9 mouse cellular contexts compared by ENCODE assay signal in the genomic region with DNA sequence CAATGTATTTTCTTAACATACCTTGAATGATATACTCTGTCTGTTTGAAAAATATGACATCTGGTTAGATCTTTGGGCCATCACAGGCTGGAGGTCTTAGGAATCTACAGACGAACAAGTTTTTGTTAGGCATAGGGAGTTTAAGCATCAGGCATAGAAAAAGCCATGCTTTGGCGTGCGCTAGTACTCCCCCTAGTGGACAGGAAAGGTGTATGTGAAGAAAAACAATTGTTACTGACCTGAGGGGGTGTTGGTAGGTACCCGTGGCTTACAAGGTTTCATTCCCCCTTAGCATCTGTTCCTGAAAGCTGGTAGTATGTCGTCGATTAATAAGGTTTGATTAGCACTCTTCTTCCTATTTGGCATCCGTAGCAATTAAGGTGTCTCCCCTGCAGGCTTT. TPM values are rescaled to one million over a fixed set of nuclear protein-coding genes. Genes with fewer than 3 reads are reported as not detected.
DNase-seq lines count a peak whose midpoint lies in the region; ATAC-seq and TF ChIP-seq lines count a peak whose summit lies in the region.
"Had no signal": no experiment of that assay in that cellular context is flagged by ENCODE, and none has a peak within 500 bp of the region (broad histone marks: within the 10 kb centered on the region; RNA-seq: fewer than 3 reads in every experiment).

No protein-coding gene starts in this region.

- TF ChIP-seq CTCF in kidney, adult 2 months (conservative IDR thresholded peaks at IDR 0.05; ENCODE audit: insufficient read depth, insufficient read length, low read depth, low read length): peak; percentile 64
- peak; percentile 80; the same call in 1 of the 2 replicates for TF ChIP-seq CTCF in brain, embryonic 14.5 days (IDR thresholded peaks at IDR 0.05; ENCODE audit: borderline replicate concordance, extremely low read depth, insufficient read depth, insufficient read length)
- peak; percentile 97 for TF ChIP-seq CTCF in kidney, postnatal 0 days (IDR thresholded peaks at IDR 0.05; ENCODE audit: low read depth)

- no peaks in the 10 kb centered on the region for H3K4me1 ChIP-seq in kidney, adult 2 months (ENCODE audit: control insufficient read depth, insufficient read depth, low read length)
- H3K4me1 ChIP-seq in kidney, postnatal 0 days (replicated peaks; ENCODE audit: insufficient read depth, low read length): no peaks in the 10 kb centered on the region
- H3K4me1 ChIP-seq in midbrain, embryonic 11.5 days (ENCODE audit: control insufficient read depth, insufficient read depth, low read length): no peaks in the 10 kb centered on the region
- H3K4me1 ChIP-seq: stomach, embryonic 15.5 days had no signal

- DNase-seq in kidney, adult 2 months: peak; percentile 52
- DNase-seq in kidney, adult 11 months: no peak
- peak; percentile 42 to 59 for DNase-seq in CD8-positive naive resting alpha-beta T cell, adult 2 months (ENCODE audit: low read depth in 2 of 2, low spot score in 2 of 2)
- peak; percentile 87 for DNase-seq in brain, embryonic 14.5 days (ENCODE audit: low read depth)
- DNase-seq in fibroblast of lung, adult 2 months (ENCODE audit: low read depth): peak; percentile 13
- DNase-seq in kidney, postnatal 0 days (ENCODE audit: low spot score): peak; percentile 84
- peak; percentile 94 for DNase-seq in midbrain, embryonic 11.5 days (ENCODE audit: low spot score, missing footprints)
- DNase-seq in thymus, postnatal 14 days: peak; percentile 69

- no peaks in the 10 kb centered on the region for H3K9me3 ChIP-seq in kidney, postnatal 0 days (replicated peaks; ENCODE audit: low read length)
- no peaks in the 10 kb centered on the region for H3K9me3 ChIP-seq in midbrain, embryonic 11.5 days (ENCODE audit: control insufficient read depth, low read length)
- H3K9me3 ChIP-seq: stomach, embryonic 15.5 days had no signal

- no peaks in the 10 kb centered on the region for H3K36me3 ChIP-seq in kidney, adult 2 months (ENCODE audit: control insufficient read depth, insufficient read depth, low read length)
- H3K36me3 ChIP-seq in kidney, postnatal 0 days (ENCODE audit: insufficient read depth, low read length): no peaks in the 10 kb centered on the region
- no peaks in the 10 kb centered on the region for H3K36me3 ChIP-seq in midbrain, embryonic 11.5 days (ENCODE audit: control insufficient read depth, insufficient read depth, low read length)
- H3K36me3 ChIP-seq: stomach, embryonic 15.5 days had no signal

- no peak for TF ChIP-seq POLR2A in kidney, adult 2 months (IDR thresholded peaks at IDR 0.05; ENCODE audit: low read depth, low read length)
- no peak for TF ChIP-seq POLR2A in brain, embryonic 14.5 days (IDR thresholded peaks at IDR 0.05; ENCODE audit: borderline replicate concordance, extremely low read depth, insufficient read depth, insufficient read length, poor library complexity, severe bottlenecking)

- no peaks in the 10 kb centered on the region for H3K27me3 ChIP-seq in kidney, adult 2 months (replicated peaks; ENCODE audit: control insufficient read depth, insufficient read depth, low read length)
- H3K27me3 ChIP-seq in kidney, postnatal 0 days (ENCODE audit: insufficient read depth, low read length): no peaks in the 10 kb centered on the region
- no peaks in the 10 kb centered on the region for H3K27me3 ChIP-seq in midbrain, embryonic 11.5 days (ENCODE audit: control insufficient read depth, insufficient read depth, low read length)
- H3K27me3 ChIP-seq: stomach, embryonic 15.5 days had no signal

- H3K27ac ChIP-seq in kidney, adult 2 months (ENCODE audit: insufficient read depth, low read depth, low read length): no peak overlapping the region
- no peak overlapping the region for H3K27ac ChIP-seq in kidney, postnatal 0 days
- no peak overlapping the region for H3K27ac ChIP-seq in midbrain, embryonic 11.5 days (ENCODE audit: low read depth, low read length)
- H3K27ac ChIP-seq: stomach, embryonic 15.5 days had no signal

- no peak overlapping the region for H3K9ac ChIP-seq in kidney, postnatal 0 days (ENCODE audit: low read depth, low read length)
- H3K9ac ChIP-seq in midbrain, embryonic 11.5 days (ENCODE audit: low read length): no peak overlapping the region
- H3K9ac ChIP-seq: stomach, embryonic 15.5 days had no signal

- H3K4me3 ChIP-seq in kidney, adult 2 months (ENCODE audit: insufficient read depth, low read depth, low read length): no peak overlapping the region
- no peak overlapping the region for H3K4me3 ChIP-seq in kidney, postnatal 0 days (replicated peaks; ENCODE audit: low read depth, low read length)
- H3K4me3 ChIP-seq in midbrain, embryonic 11.5 days (ENCODE audit: low read depth, low read length): no peak overlapping the region
- H3K4me3 ChIP-seq: stomach, embryonic 15.5 days had no signal

- H3K4me2 ChIP-seq in kidney, postnatal 0 days (ENCODE audit: low read length): no peak overlapping the region
- no peak overlapping the region for H3K4me2 ChIP-seq in midbrain, embryonic 11.5 days
- H3K4me2 ChIP-seq: stomach, embryonic 15.5 days had no signal

- no peak for ATAC-seq in kidney, postnatal 0 days (replicated peaks; ENCODE audit: low FRiP score, low read depth)
- ATAC-seq in midbrain, embryonic 11.5 days (ENCODE audit: low FRiP score): no peak; the same call in 1 of the 2 replicates

- WGBS in kidney, adult 2 months: 8% methylated on average over 7 of the region's 7 CpGs
- WGBS in kidney, postnatal 0 days: 12% methylated on average over 7 of the region's 7 CpGs
- WGBS in midbrain, embryonic 11.5 days: 10% methylated on average over 7 of the region's 7 CpGs

RNA-seq across cellular contexts. Expression of gene Plxnc1, which starts 13.7 kb away (rescaled TPM):
- polyA plus RNA-seq in kidney, adult 2 months (2012; rRNA removed): 0.42 and 1.5 TPM in 2 replicates
- polyA plus RNA-seq in brain, embryonic 14.5 days (2012; rRNA removed): 22.5 and 31.1 TPM in 2 replicates
- 0.94 and 1.3 TPM in 2 replicates for polyA plus RNA-seq in kidney, postnatal 0 days (2015; fragmentation: Nextera tagmentation; extraction: Ambion mirVana)
- polyA plus RNA-seq in midbrain, embryonic 11.5 days (2014; fragmentation: Nextera tagmentation; extraction: Ambion mirVana): 5.3 and 6.3 TPM in 2 replicates
